Mouse (Mus musculus) embryonic facial prominence, embryonic 15.5 days (tissue): ENCODE results near the gene 4933411K16Rik. TPM values are rescaled to one million over a fixed set of nuclear protein-coding genes. Genes with fewer than 3 reads are reported as not detected.

Experiments used
- ATAC-seq: fragments of 200-750 bp; cut with Nextera tagmentation; 2 replicates; pipeline ENCODE4 v1.8.0; 2017; ENCODE audit warnings: low read depth, moderate TSS enrichment; ENCODE audit not compliant: insufficient number of reproducible peaks, low FRiP score, low TSS enrichment
- H3K27ac ChIP-seq: fragments of 300-500 bp; sonication (generic); replicated peaks from 2 replicates; pipeline ENCODE4 v1.5.1; 2015; ENCODE audit warnings: mild to moderate bottlenecking, inconsistent platforms
- H3K27me3 ChIP-seq: fragments of 300-500 bp; sonication (generic); 2 replicates; pipeline ENCODE4 v1.6.1; 2015; ENCODE audit warnings: inconsistent platforms
- H3K36me3 ChIP-seq: fragments of 300-500 bp; sonication (generic); 2 replicates; pipeline ENCODE4 v1.6.1; 2015; ENCODE audit warnings: mild to moderate bottlenecking, inconsistent platforms
- H3K4me1 ChIP-seq: fragments of 300-500 bp; sonication (generic); 2 replicates; pipeline ENCODE4 v1.6.1; 2015; ENCODE audit warnings: inconsistent platforms
- H3K4me2 ChIP-seq: fragments of 300-500 bp; sonication (generic); replicated peaks from 2 replicates; pipeline ENCODE4 v1.6.1; 2015; ENCODE audit warnings: mild to moderate bottlenecking, inconsistent platforms
- H3K4me3 ChIP-seq: fragments of 300-500 bp; sonication (generic); replicated peaks from 2 replicates; pipeline ENCODE4 v1.5.1; 2015; ENCODE audit warnings: mild to moderate bottlenecking, inconsistent platforms
- H3K9ac ChIP-seq: fragments of 300-500 bp; sonication (generic); 2 replicates; pipeline ENCODE4 v1.6.1; 2015; ENCODE audit warnings: inconsistent platforms
- H3K9me3 ChIP-seq: fragments of 300-500 bp; sonication (generic); replicated peaks from 2 replicates; pipeline ENCODE4 v1.6.1; 2016; ENCODE audit warnings: inconsistent platforms
- WGBS: fragments of 180-500 bp; shearing (Covaris S2); methylation state at CpG from one replicate; pipeline ENCODE4 v1.1.7; 2015; 5-methylcytosine and 5-hydroxymethylcytosine counted together
- polyA plus RNA-seq: library from polyadenylated mRNA; unstranded; fragments of >200 nt; fragmentation: Nextera tagmentation; extraction: Ambion mirVana; gene quantifications from 2 replicates; pipeline ENCODE4 v1.2.1, GENCODE M21; 2015

4933411K16Rik gene
- 0.16 TPM in 1 of 2 replicates, not detected in the other for polyA plus RNA-seq

DNA sequence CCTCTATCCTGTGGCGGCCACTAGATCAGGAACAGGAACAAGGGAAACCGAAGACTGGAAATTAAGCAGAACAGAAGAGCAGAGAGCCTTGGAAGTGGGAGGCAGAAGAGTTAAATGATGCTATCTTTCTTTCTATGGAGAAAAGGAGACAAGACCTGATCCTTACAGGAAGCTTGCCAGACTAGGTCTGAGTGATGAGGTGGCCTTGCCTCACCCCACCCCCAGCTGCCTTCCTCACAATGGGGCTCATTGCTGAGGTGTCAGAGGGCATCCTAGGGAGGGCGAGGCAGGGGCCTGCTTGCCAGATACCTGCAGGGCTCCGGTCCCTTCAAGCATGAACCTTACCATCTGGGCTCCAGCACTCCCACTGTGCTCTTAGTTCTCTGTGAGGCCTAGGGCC lies at the start of gene 4933411K16Rik:
4933411K16Rik (plus strand) TSS at position 301 of the 400 bp plus-strand sequence.
- Histone ChIP-seq H3K27ac (no peak within 1 kb of the TSS), H3K27me3 (no peaks in the 10 kb centered on the region), H3K9me3 (no peaks in the 10 kb centered on the region), H3K4me2 (no peak within 1 kb of the TSS), H3K36me3 (no peaks in the 10 kb centered on the region), H3K4me1 (no peaks in the 10 kb centered on the region), H3K4me3 (no peak within 1 kb of the TSS), H3K9ac (no peak within 1 kb of the TSS)
- ATAC-seq = no peak
- WGBS = 78% methylated on average over 4 of the region's 4 CpGs

DNA sequence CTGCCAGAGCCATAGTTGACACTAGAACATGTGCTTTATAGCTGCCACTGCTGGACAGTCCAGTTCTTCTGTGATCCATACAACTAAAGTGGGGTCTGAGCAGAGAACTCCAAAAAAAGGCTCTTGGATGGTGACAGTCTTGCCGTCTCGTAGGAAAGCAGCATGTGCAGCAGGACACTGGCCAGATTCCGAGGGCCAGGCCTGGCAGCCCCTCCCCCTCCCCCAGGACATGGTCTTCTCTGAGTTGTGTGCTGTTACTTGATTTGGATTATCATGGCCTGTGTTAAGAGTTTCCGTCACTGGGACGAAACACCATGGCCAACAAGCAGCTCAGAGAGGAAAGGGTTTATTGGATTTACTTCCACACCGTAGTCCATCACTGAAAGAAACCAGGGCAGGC lies 47.8 kb upstream of the 4933411K16Rik start:
- 79% methylated on average over 6 of the region's 6 CpGs for WGBS
- no peaks in the 10 kb centered on the region for H3K9me3 ChIP-seq
- peaks cover 50% of the 10 kb centered on the region for H3K4me1 ChIP-seq
- H3K4me3 ChIP-seq = no peak overlapping the region
- no peak overlapping the region for H3K27ac ChIP-seq
- no peaks in the 10 kb centered on the region for H3K27me3 ChIP-seq
- H3K36me3 ChIP-seq = no peaks in the 10 kb centered on the region
- no peak overlapping the region for H3K4me2 ChIP-seq
- H3K9ac ChIP-seq = no peak overlapping the region
- no peak for ATAC-seq

DNA sequence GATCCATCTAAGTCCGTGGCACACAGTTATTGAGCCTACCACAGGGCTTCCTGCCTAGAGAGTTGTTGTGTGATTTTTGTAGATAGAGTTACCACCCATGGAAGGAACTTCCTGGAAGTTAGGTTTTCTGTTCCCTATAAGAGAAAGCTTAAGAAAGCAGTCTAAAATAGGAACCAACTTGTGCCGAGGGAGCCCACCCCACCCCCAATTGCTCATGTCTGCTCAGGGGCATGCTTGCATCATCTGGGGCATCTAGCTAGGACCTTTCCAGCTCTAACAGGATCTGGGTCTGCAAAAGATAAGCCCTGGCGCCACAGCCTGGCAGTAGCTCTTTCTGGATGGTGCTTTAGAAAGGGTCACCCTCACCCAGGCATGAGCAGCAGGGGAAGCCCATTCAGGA lies 46.4 kb upstream of the 4933411K16Rik start:
- H3K4me2 ChIP-seq = no peak overlapping the region
- no peak overlapping the region for H3K27ac ChIP-seq
- no peak overlapping the region for H3K4me3 ChIP-seq
- H3K4me1 ChIP-seq = peaks cover 41% of the 10 kb centered on the region
- WGBS = 62% methylated on average over 3 of the region's 3 CpGs
- H3K27me3 ChIP-seq = no peaks in the 10 kb centered on the region
- no peak overlapping the region for H3K9ac ChIP-seq
- no peaks in the 10 kb centered on the region for H3K36me3 ChIP-seq
- ATAC-seq = no peak
- H3K9me3 ChIP-seq = no peaks in the 10 kb centered on the region

DNA sequence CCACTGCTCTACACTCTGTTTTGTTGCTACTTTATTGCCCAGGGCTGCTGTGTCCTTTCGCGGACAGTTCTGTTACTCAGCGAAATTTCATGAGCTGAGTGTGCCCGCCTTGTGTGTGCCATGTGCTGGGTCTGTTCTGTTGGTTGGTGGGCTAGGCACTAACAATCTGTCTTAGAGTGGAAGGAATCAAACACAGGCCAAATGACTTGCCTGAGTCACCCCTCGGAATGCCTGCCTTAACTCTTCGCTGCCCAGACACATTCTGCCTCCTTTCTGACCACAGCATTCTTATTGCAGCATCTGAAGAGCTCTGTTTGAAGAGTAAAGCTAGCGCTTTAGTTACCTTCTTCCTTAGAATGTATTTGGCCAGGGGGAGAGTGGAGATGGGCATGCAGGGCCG lies 45.5 kb upstream of the 4933411K16Rik start:
- Histone ChIP-seq H3K27me3 (no peaks in the 10 kb centered on the region), H3K36me3 (no peaks in the 10 kb centered on the region), H3K27ac (no peak overlapping the region), H3K4me2 (no peak overlapping the region), H3K9ac (no peak overlapping the region), H3K9me3 (no peaks in the 10 kb centered on the region), H3K4me3 (no peak overlapping the region), H3K4me1 (peaks cover 32% of the 10 kb centered on the region)
- 54% methylated on average over 8 of the region's 8 CpGs for WGBS
- no peak for ATAC-seq

DNA sequence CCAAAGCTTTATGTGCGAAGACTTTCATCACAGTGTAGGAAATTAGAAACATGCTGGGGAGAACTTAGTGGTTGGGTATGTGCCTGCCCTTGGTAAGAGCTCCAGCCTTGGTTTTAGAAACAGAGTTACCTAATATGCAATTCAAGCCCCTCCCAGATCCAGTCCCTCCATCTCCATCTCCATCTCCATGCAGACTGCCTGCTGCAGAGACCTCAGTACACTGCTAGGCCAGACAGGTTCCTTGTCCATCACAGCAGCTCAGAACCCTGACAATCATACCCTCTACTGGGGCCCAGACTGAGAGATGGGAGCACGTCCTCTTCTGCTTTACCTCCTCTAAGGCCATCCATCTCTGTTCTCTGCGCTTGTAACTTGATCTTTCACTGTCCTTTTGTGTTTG lies 43.5 kb upstream of the 4933411K16Rik start:
- ATAC-seq = no peak
- H3K27ac ChIP-seq = no peak overlapping the region; the same call in 1 of the 2 replicates
- H3K4me2 ChIP-seq = no peak overlapping the region
- H3K4me3 ChIP-seq = no peak overlapping the region
- H3K9ac ChIP-seq = no peak overlapping the region
- peaks cover 31% of the 10 kb centered on the region for H3K4me1 ChIP-seq
- no peaks in the 10 kb centered on the region for H3K9me3 ChIP-seq
- H3K27me3 ChIP-seq = no peaks in the 10 kb centered on the region
- H3K36me3 ChIP-seq = no peaks in the 10 kb centered on the region
- WGBS = 43% methylated on average over 3 of the region's 3 CpGs

DNA sequence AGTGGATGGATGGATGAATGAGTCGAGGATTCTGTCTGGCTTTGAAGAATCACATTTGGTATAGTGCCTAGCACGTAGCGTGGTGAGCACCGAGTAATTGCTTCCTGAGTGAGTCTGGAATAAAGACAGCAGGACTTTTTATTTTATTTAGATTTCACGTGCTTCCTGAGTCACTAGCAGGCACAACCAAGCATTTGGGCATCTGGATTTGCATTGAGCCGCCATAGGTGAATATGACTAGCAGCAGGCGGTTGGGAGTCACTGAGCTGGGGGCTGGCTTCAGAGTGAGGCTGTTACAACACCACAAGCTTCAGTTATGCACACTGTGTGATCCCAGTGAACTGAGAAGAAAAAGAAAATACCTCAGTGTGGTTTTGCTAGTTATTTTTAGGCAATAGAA lies 43.0 kb upstream of the 4933411K16Rik start:
- Histone ChIP-seq H3K9ac (no peak overlapping the region), H3K27ac (no peak overlapping the region; the same call in 1 of the 2 replicates), H3K36me3 (no peaks in the 10 kb centered on the region), H3K27me3 (no peaks in the 10 kb centered on the region), H3K9me3 (no peaks in the 10 kb centered on the region), H3K4me3 (no peak overlapping the region), H3K4me1 (peaks cover 36% of the 10 kb centered on the region), H3K4me2 (no peak overlapping the region)
- 33% methylated on average over 7 of the region's 7 CpGs for WGBS
- ATAC-seq = no peak

DNA sequence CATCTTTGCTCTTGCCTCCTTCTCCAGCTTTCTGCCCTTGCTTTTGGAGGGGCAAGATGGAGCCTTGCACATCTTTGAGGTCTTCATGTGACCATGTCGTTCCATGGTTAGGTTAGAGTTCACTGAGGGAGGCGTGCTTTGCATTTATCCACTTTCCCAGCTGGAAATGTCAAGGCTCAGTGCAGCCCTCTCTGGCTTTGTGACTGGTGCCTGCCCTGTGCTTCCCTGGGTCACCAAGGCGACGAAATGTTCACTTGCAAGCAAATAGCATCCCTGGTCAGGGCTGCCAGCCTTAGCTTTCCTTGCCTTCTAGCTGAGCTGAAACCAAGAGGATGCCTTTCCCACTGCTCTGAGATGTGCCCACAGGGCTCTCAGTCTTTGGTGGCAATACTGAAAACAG lies 41.6 kb upstream of the 4933411K16Rik start:
- WGBS = 76% methylated on average over 4 of the region's 4 CpGs
- Histone ChIP-seq H3K4me2 (no peak overlapping the region), H3K27me3 (no peaks in the 10 kb centered on the region), H3K9ac (no peak overlapping the region), H3K4me1 (peaks cover 39% of the 10 kb centered on the region), H3K9me3 (no peaks in the 10 kb centered on the region), H3K36me3 (no peaks in the 10 kb centered on the region), H3K27ac (no peak overlapping the region), H3K4me3 (no peak overlapping the region)
- ATAC-seq = no peak

DNA sequence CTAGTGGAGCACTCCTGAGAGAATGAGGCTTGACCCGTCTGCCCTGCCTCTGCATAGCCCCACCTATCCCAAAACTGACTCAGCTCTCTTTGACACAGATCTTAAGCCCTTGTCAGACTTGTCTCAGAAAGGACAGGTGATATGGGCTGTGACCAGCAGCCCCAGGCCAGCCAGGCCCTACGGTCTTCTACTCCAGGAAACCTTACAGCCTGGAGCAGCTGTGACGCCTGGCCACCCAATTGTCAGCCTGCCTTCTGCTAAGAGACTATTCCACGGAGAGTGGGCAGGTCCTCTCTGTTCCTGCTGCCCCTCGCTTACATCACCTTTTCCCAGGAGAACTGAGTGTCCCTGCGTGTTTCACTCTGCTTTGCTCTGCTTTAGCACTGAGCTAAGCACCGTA lies 40.9 kb upstream of the 4933411K16Rik start:
- H3K9ac ChIP-seq = no peak overlapping the region
- H3K4me2 ChIP-seq = no peak overlapping the region
- ATAC-seq = peak; percentile 45; the same call in 1 of the 2 replicates
- peak overlapping the region; percentile 28; the same call in 1 of the 2 replicates for H3K27ac ChIP-seq
- 70% methylated on average over 7 of the region's 7 CpGs for WGBS
- no peaks in the 10 kb centered on the region for H3K9me3 ChIP-seq
- H3K27me3 ChIP-seq = no peaks in the 10 kb centered on the region
- H3K36me3 ChIP-seq = no peaks in the 10 kb centered on the region
- H3K4me1 ChIP-seq = peaks cover 40% of the 10 kb centered on the region
- H3K4me3 ChIP-seq = no peak overlapping the region

DNA sequence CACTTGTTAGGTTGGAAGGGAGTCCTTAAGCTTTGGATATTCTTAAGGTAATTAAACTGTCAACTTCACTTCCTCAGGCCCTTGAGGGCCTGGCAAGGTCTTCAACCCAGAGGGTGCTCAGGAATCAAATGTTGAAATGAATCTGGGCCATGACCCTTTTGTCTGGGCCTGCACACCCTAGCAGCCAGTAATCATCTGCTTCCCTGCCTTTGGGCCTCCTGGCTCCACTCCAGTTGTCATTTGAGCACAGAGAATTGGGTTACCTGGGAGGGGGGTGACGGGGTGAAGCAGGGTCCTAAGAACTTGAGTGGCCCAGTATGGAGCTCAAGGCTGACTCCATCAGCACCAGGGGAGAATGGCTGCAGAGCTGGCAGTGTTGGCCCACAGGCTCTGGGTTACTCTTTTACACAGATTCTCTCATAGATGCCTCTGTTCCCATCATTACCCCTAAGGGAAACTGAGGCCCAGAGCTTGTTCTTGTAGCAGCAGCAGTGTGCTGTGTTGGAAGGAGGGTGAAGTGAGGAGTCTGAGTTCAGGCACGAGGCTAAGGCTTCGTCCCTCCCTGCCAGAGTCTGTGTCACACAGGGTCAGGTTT lies 37.7 kb upstream of the 4933411K16Rik start:
- Histone ChIP-seq H3K4me1 (peaks cover 55% of the 10 kb centered on the region), H3K4me2 (no peak overlapping the region), H3K9me3 (no peaks in the 10 kb centered on the region), H3K9ac (no peak overlapping the region), H3K27ac (peak overlapping the region; percentile 11; the same call in 1 of the 2 replicates), H3K4me3 (no peak overlapping the region), H3K27me3 (no peaks in the 10 kb centered on the region), H3K36me3 (no peaks in the 10 kb centered on the region)
- 74% methylated on average over 3 of the region's 3 CpGs for WGBS
- ATAC-seq = no peak

DNA sequence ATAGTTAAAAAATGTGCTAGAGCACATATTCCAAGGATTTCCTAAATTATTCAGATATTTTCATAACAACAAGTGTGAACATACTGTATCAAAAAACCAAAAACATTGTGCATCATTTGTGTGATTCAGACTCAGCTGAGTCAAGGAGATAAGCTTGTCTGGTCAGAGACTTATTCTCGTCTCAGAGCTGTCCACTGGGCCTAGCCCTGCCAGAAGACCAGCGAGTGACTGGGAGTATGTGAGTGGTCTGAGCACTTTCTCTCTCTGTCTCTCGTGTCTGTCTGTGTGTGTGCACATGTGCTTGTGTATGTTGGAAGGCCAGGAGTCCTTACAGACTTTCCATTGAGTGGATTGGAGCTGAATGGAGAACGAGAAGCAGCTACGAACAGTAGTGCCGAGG lies 37.0 kb upstream of the 4933411K16Rik start:
- Histone ChIP-seq H3K4me2 (no peak overlapping the region), H3K27ac (no peak overlapping the region), H3K27me3 (no peaks in the 10 kb centered on the region), H3K9ac (no peak overlapping the region), H3K36me3 (no peaks in the 10 kb centered on the region), H3K9me3 (no peaks in the 10 kb centered on the region), H3K4me1 (peaks cover 59% of the 10 kb centered on the region), H3K4me3 (no peak overlapping the region)
- WGBS = 80% methylated on average over 6 of the region's 6 CpGs
- no peak for ATAC-seq

DNA sequence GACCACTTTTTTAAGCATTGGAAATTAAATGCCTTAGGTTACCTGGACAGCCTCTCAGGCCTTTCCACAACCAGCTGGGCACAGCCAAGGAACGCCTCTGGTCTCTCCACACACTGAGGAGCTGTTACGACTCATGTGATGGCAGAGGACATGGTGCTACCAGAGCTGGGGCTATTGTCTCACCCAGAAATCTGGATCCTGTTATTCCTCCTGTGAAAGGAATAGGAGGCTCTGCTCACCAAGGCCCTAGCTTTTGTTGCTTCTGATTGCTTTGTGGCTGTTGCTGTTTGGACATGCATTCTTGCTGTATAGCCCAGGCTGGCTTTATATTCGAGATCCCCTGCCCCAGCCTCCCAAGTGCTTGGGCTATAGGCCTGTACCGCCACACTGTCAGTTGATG lies 35.8 kb upstream of the 4933411K16Rik start:
- no peaks in the 10 kb centered on the region for H3K36me3 ChIP-seq
- WGBS = 55% methylated on average over 4 of the region's 4 CpGs
- H3K4me1 ChIP-seq = peaks cover 58% of the 10 kb centered on the region
- H3K9ac ChIP-seq = no peak overlapping the region
- H3K4me2 ChIP-seq = no peak overlapping the region
- no peaks in the 10 kb centered on the region for H3K27me3 ChIP-seq
- no peak for ATAC-seq
- H3K9me3 ChIP-seq = no peaks in the 10 kb centered on the region
- peak overlapping the region; percentile 93 for H3K27ac ChIP-seq
- H3K4me3 ChIP-seq = no peak overlapping the region

DNA sequence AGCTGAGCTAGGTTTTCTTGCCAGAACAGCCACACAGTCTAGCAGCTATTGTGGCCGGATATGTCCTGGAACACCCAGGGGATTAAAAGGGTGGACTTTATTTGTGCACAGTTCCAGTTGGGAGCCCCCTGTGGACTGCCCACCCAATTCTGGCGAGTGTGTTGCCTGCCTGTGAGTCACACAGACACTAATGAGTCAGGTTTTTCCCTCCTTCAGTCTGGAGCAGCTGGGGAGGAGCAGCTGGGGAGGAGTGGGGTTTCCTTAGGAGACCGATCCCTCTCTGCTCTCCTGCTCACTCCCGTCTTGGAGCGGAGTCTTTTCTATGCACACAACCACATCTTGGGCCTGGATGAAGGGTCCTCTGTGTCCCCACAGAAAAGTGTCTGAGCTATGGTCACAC lies 35.2 kb upstream of the 4933411K16Rik start:
- Histone ChIP-seq H3K27ac (peak overlapping the region; percentile 93), H3K9me3 (no peaks in the 10 kb centered on the region), H3K4me1 (peaks cover 64% of the 10 kb centered on the region), H3K27me3 (no peaks in the 10 kb centered on the region), H3K4me3 (no peak overlapping the region), H3K4me2 (0 out of 2 replicates have a peak overlapping the region, but pooled peaks have one; percentile 4), H3K36me3 (no peaks in the 10 kb centered on the region), H3K9ac (no peak overlapping the region)
- WGBS = 29% methylated on average over 5 of the region's 5 CpGs
- 0 out of 2 replicates have a peak, but pooled peaks have one; percentile 56 for ATAC-seq
